Mouse (Mus musculus) gastrocnemius, postnatal 4 days (tissue): Measurements from ENCODE around the gene Ldlrad3. TPM values are rescaled to one million over a fixed set of nuclear protein-coding genes. Genes with fewer than 3 reads are reported as not detected.

Experiments used
- DNase-seq, 2 experiments: peaks; one replicate each; pipeline ENCODE4 v3.0.0; 2021 to 2022; ENCODE audit warnings: low spot score in 2 of 2, mixed read lengths in 2 of 2
- total RNA-seq, 2 experiments: library from RNA; stranded (reverse); gene quantifications; 2 replicates each; pipeline ENCODE4 v1.2.3; 2021

Ldlrad3 gene
- total RNA-seq, 2 experiments from 2014 or later = 26.3 to 27.1 TPM

DNA sequence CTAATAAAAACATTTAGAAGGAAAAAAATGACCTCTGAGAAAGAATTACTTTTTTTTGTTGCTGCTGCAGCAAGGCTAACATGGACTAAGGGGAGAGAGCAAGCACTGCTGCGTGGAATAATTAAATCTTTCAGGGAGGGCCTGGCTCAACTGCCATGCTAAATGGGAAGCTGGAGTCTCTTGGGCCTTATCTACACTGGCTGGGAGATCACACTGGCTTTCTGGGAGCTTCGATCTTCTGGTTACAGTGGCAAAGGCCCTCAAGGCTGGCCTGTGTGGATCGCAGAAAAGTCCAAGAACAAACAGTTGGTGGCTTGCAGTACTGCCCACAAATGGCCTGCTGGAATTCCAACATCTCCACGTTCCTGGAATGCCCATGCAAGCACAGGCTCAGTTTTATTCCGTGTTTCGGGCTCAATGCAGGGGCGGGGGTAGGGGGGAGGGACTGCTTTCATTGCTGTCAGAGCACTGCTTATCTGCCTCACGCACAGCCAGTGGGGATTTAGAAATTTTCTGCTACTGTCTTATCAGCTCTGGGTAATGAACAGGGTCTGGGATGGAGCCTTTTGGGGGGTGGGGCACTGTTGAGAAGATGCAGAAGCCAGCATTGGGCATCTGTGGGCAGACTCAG, 180.7 kb downstream of the Ldlrad3 start:
- no peak for DNase-seq

DNA sequence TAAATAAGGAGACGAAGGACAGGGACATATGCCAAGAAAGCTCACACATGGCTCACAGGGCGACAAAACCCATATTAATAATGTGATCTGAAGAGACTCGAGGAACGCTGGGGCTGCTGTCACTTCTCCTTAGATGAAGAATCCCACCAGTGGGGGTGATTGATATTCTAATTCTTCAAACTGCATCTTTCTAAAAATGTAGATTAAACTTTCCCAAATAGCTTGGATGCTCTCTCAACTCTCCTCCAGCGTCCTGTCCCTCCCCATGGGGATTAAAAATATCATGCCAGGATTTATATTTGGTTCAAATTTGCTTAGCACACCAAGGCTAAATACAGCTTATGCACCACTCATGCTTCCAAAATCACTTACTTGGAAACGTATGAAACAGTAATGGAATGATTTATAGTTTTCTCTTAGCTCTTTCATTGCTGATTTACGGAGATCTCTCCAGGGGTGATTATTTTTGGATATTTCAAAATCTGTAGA, 182.4 kb downstream of the Ldlrad3 start:
- DNase-seq = no peak

DNA sequence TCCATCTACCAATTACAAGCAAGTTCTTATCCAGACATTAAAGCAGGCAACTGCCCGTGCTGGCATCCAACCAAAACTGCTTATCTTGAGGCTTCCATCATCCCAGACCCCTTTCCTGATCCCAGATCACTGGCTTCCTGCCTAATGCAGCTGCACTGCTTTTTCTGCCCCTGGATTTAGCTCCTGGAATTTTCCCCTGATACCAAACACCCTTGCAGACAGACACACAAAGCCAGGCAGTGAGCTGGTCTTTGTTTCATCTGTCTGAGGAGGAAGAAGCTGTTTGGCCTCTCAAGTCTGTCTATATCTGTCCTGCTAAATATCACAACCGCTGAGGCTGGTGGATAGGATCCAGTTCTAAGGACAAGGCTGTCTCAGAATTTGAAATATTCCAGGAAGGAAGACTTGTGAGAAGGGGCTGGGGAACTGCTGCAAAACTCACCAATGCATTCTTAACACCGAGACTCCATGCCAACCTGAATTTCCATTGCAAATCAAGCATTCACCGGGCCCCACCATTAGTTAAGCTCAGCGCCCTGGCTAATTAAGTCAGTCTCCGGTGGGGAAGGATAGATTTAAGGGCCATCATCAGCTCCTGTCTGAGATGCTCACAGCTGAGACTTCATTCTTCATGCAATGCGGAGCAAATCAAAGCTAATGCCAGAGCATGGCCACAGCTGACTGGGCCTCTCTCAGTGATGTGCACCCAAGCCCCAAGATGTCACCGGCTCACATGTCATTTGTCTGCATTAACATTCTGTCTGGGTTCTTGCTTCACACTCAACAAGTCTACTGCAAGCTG, 183.0 kb downstream of the Ldlrad3 start:
- no peak for DNase-seq

- no peak for DNase-seq
These were observed 183.7 kb downstream of the Ldlrad3 start for GRCm38 (mm10) chr2:102002408-102002973.

- DNase-seq = no peak
These were observed 184.5 kb downstream of the Ldlrad3 start for GRCm38 (mm10) chr2:102001661-102002060.

DNA sequence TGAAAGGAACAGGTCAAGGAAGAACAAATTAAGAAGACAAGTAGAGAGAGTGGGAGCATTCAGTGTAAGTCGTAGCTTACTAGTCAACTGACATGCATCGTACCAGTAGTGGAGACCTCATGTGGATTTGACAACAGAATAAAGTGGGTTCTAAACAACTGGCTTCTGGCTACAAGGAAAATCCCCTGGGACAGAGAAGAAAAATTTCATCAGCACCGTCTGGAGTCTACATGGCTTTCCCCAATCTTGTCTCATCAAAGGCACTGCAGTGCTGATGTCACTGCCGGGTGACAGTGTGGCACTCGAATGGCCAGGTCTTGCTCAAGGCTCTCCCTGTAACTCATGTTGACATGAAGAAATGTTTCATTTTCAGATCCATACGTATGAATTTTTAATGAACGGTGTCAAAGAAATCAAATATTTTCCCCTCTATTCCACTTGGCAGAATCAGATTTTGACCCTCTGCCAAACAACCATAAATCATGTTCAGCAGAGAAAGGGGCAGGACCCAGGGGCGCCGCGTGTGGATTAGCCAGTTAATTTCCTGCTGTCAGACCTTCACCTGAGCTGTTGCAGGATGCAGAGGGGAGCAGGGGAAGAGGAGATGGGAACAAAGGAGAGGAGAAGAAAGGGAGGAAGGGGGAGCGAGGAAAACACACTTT, 187.1 kb downstream of the Ldlrad3 start:
- DNase-seq = no peak

DNA sequence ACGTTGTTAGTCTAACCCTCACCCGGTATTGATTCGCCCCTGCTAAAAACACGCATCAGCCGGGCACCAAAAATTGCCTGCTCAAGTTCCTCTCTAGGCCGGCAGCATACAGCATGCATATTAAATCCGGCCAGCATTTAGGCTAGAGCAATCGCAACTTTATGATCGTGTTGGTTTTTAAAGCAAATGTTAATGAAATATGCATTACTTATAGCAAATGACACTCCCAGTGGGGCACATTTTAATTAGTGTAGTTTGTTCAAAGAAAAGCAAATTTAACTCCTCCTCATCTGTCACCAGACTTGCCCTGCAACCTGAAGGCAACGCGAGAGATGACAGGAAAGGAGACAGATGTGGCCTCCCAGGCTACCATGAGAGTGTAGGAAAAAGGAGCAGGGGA, 189.2 kb downstream of the Ldlrad3 start:
- DNase-seq = no peak

GRCm38 (mm10) chr2:101992574-101993310, 193.4 kb downstream of the Ldlrad3 start:
- no peak for DNase-seq

DNA sequence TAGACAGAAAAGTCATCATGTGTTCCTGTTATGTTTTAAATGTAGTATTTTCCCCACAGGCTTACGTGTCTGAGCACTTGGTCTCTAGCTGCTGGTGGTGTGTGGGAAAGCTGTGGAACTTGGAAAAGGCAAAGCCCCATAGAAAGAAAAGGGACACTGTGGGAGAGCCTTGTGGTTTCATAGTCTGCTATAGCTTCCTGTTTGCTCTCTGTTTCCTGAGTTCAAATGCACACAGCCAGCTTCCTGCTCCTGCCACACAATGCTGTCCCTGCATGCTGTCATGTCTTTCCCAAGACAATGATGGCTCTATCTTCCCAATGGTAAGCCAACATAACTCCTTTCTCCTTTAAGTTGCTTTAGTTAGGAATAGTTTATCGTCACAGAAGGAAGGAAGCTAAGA, 194.5 kb downstream of the Ldlrad3 start:
- no peak for DNase-seq

DNA sequence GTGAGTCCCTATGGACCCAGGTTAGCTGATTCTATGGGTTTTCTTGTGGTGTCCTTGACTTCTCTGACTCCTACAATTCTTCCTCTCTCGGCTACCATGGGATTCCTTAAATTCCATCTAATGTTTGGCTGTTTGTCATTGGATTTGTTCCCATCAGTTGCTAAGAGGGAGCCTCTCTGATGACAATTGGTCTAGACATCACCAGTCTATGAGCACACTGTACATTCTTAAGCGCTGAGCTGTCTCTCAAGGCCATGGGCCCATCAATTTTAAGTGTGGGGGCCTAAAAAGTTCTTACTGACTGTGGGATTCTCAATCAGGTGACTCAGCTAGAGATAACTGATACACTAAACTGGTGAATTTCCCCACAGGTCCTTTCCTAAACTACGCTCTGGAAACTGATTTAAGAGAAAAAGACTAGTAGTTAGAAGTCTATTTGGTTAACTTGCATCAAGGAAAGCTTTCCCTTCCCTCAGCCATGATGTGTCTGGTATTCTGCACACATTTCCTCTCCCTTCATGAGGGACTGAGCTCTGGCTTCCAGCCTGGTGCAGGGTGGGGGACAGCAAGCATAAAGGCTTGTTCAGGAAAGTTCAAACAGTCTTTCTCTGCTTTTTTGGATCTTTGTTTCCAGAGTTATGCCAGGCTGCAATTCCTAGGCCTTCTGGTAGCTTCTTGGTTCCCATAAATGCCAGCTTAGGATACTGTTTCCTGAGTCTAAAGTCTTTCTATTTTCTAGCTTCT, 199.7 kb downstream of the Ldlrad3 start:
- DNase-seq = no peak

DNA sequence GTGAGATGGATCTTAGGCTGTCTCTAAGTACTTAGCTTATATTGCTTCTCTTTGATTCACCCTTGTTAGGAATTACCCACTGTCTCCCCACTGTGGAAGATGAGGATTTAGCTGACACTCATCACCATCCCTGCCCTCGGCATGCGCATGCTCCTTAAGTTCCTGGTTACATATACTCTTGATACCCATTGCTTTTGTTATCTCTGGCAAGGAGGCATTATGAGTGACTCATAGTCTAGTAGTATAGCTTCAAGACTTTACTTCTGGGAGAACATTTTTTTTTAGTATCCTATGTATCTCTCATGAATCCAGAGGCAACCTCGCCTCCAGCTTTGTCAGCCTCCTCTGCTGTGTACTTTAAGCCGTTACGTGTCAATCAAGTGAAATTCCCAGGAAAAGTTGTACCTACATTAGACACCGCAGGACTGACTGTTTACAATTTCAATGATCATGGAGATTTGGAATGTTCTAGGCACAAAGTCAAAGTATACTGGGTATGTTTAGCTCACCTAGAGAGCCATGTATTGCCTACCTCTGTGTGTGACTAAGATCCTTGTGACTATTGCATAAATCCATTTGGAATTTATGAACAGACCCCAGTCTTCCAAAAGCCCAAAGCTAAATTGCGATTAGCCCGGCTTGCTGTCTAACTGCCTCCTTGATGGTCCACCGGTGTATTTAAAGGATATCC, 202.2 kb downstream of the Ldlrad3 start:
- DNase-seq = no peak

DNA sequence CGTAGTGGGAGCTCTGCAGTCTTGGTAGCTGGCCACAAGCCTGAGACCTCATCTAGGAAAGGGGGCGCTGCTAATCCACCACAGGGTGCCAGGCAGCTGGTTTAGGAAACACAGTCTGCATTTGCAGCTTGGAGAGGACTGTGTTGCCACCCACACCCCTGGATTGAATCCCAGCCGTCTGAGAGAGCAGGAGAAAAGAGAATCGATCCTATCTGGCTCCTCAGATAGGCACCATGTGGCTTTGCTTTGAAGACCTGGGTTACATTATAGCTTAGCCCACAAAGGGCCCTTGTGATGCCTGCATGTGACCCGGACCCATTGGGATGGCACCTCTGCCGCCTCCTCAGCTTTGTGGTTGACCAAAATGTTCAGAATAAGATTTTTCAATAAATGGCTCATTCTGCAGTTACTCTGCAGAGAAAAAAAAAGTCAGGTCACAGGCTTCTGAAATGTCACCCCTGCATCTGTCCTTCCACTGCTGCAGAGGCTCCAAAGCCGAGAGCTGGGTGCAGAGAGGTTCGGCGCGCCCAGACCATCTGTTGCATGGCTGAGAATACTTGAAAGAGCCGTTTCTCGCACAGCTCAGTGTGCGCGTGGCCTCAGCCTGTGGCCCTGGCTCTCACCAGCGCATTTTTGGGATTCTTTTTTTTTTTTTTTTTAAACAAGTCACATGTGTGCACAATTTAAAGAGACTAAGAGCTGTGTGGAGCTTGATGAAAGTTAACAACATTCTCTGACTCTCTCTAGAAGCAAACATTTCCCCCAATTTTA, 202.9 kb downstream of the Ldlrad3 start:
- peak in 1 of 2 experiments; percentile 50 for DNase-seq

DNA sequence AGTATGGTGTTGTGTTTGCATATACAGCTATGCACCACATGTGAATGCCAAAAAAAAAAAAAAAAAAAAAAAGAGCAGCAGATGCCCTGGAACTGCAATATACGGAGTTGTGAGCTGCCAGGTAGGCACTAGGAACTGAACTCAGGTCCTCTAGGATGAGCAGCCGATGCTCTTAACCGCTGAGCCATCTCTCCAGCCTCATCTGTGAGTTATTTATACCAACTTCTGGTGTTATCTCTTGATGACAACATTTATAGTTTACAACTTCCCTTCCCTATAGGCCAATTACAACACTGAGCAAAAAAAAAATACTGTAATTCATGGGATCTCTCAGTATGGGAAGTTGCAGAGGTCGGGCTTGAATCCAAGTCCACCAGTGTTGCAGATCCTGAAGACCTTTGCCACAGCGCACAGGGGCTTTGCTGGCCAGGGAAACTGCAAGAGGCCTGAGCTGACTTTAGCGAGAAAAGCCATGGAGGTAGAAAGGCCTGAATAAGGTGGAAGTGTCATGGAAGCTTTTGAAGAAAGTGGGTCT, 204.2 kb downstream of the Ldlrad3 start:
- DNase-seq = no peak

- DNase-seq = no peak
These were observed 205.0 kb downstream of the Ldlrad3 start for GRCm38 (mm10) chr2:101981211-101981610.

GRCm38 (mm10) chr2:101980456-101980947, 205.7 kb downstream of the Ldlrad3 start:
- no peak for DNase-seq

GRCm38 (mm10) chr2:101978534-101979525, 207.4 kb downstream of the Ldlrad3 start:
- peak in 1 of 2 experiments; percentile 68 for DNase-seq

GRCm38 (mm10) chr2:101976399-101977064, 209.7 kb downstream of the Ldlrad3 start:
- no peak for DNase-seq
